8 mouse cellular contexts compared by ENCODE assay signal in the genomic region with DNA sequence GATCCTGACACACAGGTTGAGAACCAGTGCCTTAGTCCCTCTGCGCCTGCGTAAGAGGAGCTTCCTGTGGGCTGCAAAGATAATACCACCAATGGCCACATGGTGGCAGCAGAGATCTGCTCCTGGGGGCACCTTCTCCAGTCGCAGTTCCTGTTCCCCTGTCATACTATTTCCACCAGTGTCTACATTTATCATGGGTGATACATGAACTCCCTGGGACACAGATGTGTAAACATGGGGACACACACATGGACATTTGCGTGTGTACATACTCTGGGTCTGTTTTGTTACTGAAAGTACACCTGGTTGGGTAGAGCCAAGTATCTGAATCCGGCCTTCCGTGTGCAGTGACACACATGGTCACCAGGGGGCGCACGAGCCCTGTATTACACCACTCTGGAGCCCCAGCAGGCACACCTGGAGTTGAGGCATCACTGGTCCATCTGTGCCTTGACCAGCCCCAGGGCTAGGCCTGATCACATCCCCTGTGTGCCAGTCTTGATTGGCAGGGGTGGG. TPM values are rescaled to one million over a fixed set of nuclear protein-coding genes. Genes with fewer than 3 reads are reported as not detected.
DNase-seq lines count a peak whose midpoint lies in the region; ATAC-seq and TF ChIP-seq lines count a peak whose summit lies in the region.

No protein-coding gene starts in this region.

- H3K27me3 ChIP-seq in MEL (ENCODE audit: control insufficient read depth in 1 of 2, insufficient read depth in 2 of 2, low read length in 2 of 2) = no peaks in the 10 kb centered on the region
- no peaks in the 10 kb centered on the region for H3K27me3 ChIP-seq in hindbrain, embryonic 11.5 days (ENCODE audit: control insufficient read depth, insufficient read depth, low read length)
- no peaks in the 10 kb centered on the region for H3K27me3 ChIP-seq in lung, embryonic 16.5 days (ENCODE audit: control insufficient read depth, insufficient read depth, low read depth, low read length)

- peak; percentile 56 for ATAC-seq in hindbrain, embryonic 11.5 days (ENCODE audit: low FRiP score)
- peak; percentile 56 for ATAC-seq in lung, embryonic 16.5 days (ENCODE audit: low read depth)

- no peaks in the 10 kb centered on the region for H3K9me3 ChIP-seq in MEL (replicated peaks; ENCODE audit: insufficient read depth, low read length)
- H3K9me3 ChIP-seq in hindbrain, embryonic 11.5 days (ENCODE audit: control insufficient read depth, low read length) = no peaks in the 10 kb centered on the region
- no peaks in the 10 kb centered on the region; the same call in 1 of the 2 replicates for H3K9me3 ChIP-seq in lung, embryonic 16.5 days (ENCODE audit: control insufficient read depth, low read length)

- 16% methylated on average over 8 of the region's 8 CpGs for WGBS in hindbrain, embryonic 11.5 days
- 13% methylated on average over 8 of the region's 8 CpGs for WGBS in lung, embryonic 16.5 days

- no peak overlapping the region for H3K4me2 ChIP-seq in hindbrain, embryonic 11.5 days (replicated peaks; ENCODE audit: low read depth, low read length)
- H3K4me2 ChIP-seq in lung, embryonic 16.5 days (ENCODE audit: low read depth, low read length) = peak overlapping the region; percentile 41; the same call in 1 of the 2 replicates

- H3K36me3 ChIP-seq in MEL (ENCODE audit: control insufficient read depth in 1 of 2, insufficient read depth in 2 of 2, low read length in 2 of 2) = no peaks in the 10 kb centered on the region
- H3K36me3 ChIP-seq in hindbrain, embryonic 11.5 days (ENCODE audit: control insufficient read depth, insufficient read depth, low read length) = no peaks in the 10 kb centered on the region
- H3K36me3 ChIP-seq in lung, embryonic 16.5 days (ENCODE audit: control insufficient read depth, insufficient read depth, low read length) = no peaks in the 10 kb centered on the region

- peak overlapping the region; percentile 39 to 52 for H3K4me3 ChIP-seq in MEL (ENCODE audit: control insufficient read depth in 1 of 2, insufficient read depth in 1 of 2, low read depth in 2 of 2, low read length in 2 of 2)
- H3K4me3 ChIP-seq in hindbrain, embryonic 11.5 days (ENCODE audit: low read depth, low read length) = no peak overlapping the region
- H3K4me3 ChIP-seq in lung, embryonic 16.5 days (ENCODE audit: low read length) = peak overlapping the region; percentile 25; the same call in 1 of the 2 replicates

- H3K27ac ChIP-seq in MEL (ENCODE audit: control insufficient read depth, low read depth, low read length) = no peak overlapping the region
- no peak overlapping the region for H3K27ac ChIP-seq in hindbrain, embryonic 11.5 days (ENCODE audit: low read depth, low read length)
- H3K27ac ChIP-seq in lung, embryonic 16.5 days (ENCODE audit: low read length) = no peak overlapping the region

- TF ChIP-seq POLR2A in MEL (IDR thresholded peaks at IDR 0.05; ENCODE audit: control insufficient read depth in 1 of 2, insufficient read depth in 1 of 2, low read depth in 1 of 2, low read length in 2 of 2, poor library complexity in 1 of 2) = no peak

- TF ChIP-seq EP300 in MEL (IDR thresholded peaks at IDR 0.05; ENCODE audit: low read depth in 1 of 2, low read length in 2 of 2) = 0 out of 4 replicates have a peak, but pooled peaks of 1 of the 2 experiments have one; percentile 23

- H3K4me1 ChIP-seq in MEL (ENCODE audit: control insufficient read depth in 1 of 2, insufficient read depth in 2 of 2, low read length in 2 of 2) = peaks cover 3 to 10% of the 10 kb centered on the region in 2 experiments; a peak in 3 of 4 replicates
- H3K4me1 ChIP-seq in hindbrain, embryonic 11.5 days (replicated peaks; ENCODE audit: control insufficient read depth, insufficient read depth, low read length) = no peaks in the 10 kb centered on the region
- no peaks in the 10 kb centered on the region for H3K4me1 ChIP-seq in lung, embryonic 16.5 days (replicated peaks; ENCODE audit: control insufficient read depth, insufficient read depth, low read length)

- H3K79me2 ChIP-seq in MEL (ENCODE audit: control insufficient read depth, insufficient read depth, low read length, poor library complexity) = no peaks in the 10 kb centered on the region

- peak in 2 of 3 experiments; percentile 56 to 90; a peak in 4 of 6 replicates for TF ChIP-seq CTCF in MEL (IDR thresholded peaks at IDR 0.05 in 2 of 3, conservative IDR thresholded peaks at IDR 0.05 in 1 of 3; ENCODE audit: control insufficient read depth in 1 of 3, insufficient read depth in 1 of 3, low read depth in 2 of 3, low read length in 3 of 3, poor library complexity in 1 of 3, severe bottlenecking in 1 of 3)

- H3K9ac ChIP-seq in MEL (ENCODE audit: control insufficient read depth, low read depth, low read length, poor library complexity, severe bottlenecking) = peak overlapping the region; percentile 33
- H3K9ac ChIP-seq in hindbrain, embryonic 11.5 days (ENCODE audit: low read depth, low read length) = no peak overlapping the region
- H3K9ac ChIP-seq in lung, embryonic 16.5 days (ENCODE audit: low read length) = no peak overlapping the region

- peak; percentile 72 for TF ChIP-seq RAD21 in MEL (IDR thresholded peaks at IDR 0.05; ENCODE audit: low read depth, low read length)

- peak; percentile 97 for DNase-seq in MEL (ENCODE audit: low read depth, low spot score)
- peak; percentile 71 for DNase-seq in cerebellum, adult 9-11 months
- DNase-seq in frontal cortex, postnatal 10 days (ENCODE audit: low spot score in 2 of 2) = peak; percentile 71 to 86
- peak; percentile 91 for DNase-seq in hindbrain, embryonic 11.5 days (ENCODE audit: low spot score)
- peak; percentile 82 for DNase-seq in layer of hippocampus, adult 9-11 months
- DNase-seq in ovary, adult 18-20 months (ENCODE audit: low spot score) = peak; percentile 57
- DNase-seq in thymus, postnatal 0 days (ENCODE audit: low spot score) = peak; percentile 96

TF ChIP-seq in MEL, 35 proteins besides CTCF, POLR2A, EP300 and RAD21:
- TF ChIP-seq JUND (IDR thresholded peaks at IDR 0.05; ENCODE audit: low read depth, low read length) = 0 out of 2 replicates have a peak, but pooled peaks have one; percentile 11
- TF ChIP-seq SMC3 (IDR thresholded peaks at IDR 0.05; ENCODE audit: low read depth, low read length) = peak; percentile 58
- TF ChIP-seq ZNF384 (IDR thresholded peaks at IDR 0.05; ENCODE audit: low read depth, low read length) = no peak
- TF ChIP-seq NRF1 (IDR thresholded peaks at IDR 0.05; ENCODE audit: insufficient read depth, low read depth, low read length, poor library complexity, severe bottlenecking) = peak; percentile 41; the same call in 1 of the 2 replicates
- peak; percentile 36; the same call in 1 of the 2 replicates for TF ChIP-seq MAX (IDR thresholded peaks at IDR 0.05; ENCODE audit: low read length)
- TF ChIP-seq SIN3A (IDR thresholded peaks at IDR 0.05; ENCODE audit: low read length) = peak; percentile 68
- TF ChIP-seq ZC3H11A (IDR thresholded peaks at IDR 0.05; ENCODE audit: low read depth, low read length) = peak; percentile 56
- TF ChIP-seq MAZ (IDR thresholded peaks at IDR 0.05; ENCODE audit: low read depth, low read length) = peak; percentile 92
- peak; percentile 62; the same call in 1 of the 2 replicates for TF ChIP-seq ELF1 (IDR thresholded peaks at IDR 0.05; ENCODE audit: low read depth, low read length)
- TF ChIP-seq NELFE (IDR thresholded peaks at IDR 0.05; ENCODE audit: low read depth, low read length) = peak; percentile 33; the same call in 1 of the 2 replicates
- peak; percentile 48; the same call in 1 of the 2 replicates for TF ChIP-seq MYC (IDR thresholded peaks at IDR 0.05; ENCODE audit: low read depth, low read length)
- TF ChIP-seq GATA1 (IDR thresholded peaks at IDR 0.05; ENCODE audit: low read depth, low read length) = no peak
- peak; percentile 52; the same call in 1 of the 2 replicates for TF ChIP-seq HCFC1 (IDR thresholded peaks at IDR 0.05; ENCODE audit: low read depth, low read length)
- TF ChIP-seq RCOR1 (IDR thresholded peaks at IDR 0.05; ENCODE audit: low read depth, low read length) = no peak
- 0 out of 2 replicates have a peak, but pooled peaks have one; percentile 8 for TF ChIP-seq ETS1 (IDR thresholded peaks at IDR 0.05; ENCODE audit: low read depth, low read length)
- no peak for TF ChIP-seq ZMIZ1 (IDR thresholded peaks at IDR 0.05; ENCODE audit: low read depth, low read length)

RNA-seq across cellular contexts. Expression of gene Tmem121, which starts 36.4 kb away (rescaled TPM):
- 14.4 and 17.0 TPM in 2 replicates for total RNA-seq in MEL (2012; rRNA removed)
- 10 to 100 TPM in 1 of 2 experiments, not detected in 1; 35.2 TPM for polyA plus RNA-seq in MEL (2012; ENCODE audit: insufficient read depth in 1 of 2, insufficient read length in 2 of 2, low read depth in 1 of 2, low replicate concordance in 2 of 2, missing spikeins in 1 of 2)
- polyA plus RNA-seq in hindbrain, embryonic 11.5 days (2014; fragmentation: Nextera tagmentation; extraction: Ambion mirVana) = 8.9 and 10.8 TPM in 2 replicates
- 4.7 and 5.8 TPM in 2 replicates for polyA plus RNA-seq in lung, embryonic 16.5 days (2015; fragmentation: Nextera tagmentation; extraction: Ambion mirVana)
- 35.5 and 37.2 TPM in 2 replicates for polyA plus RNA-seq in thymus, postnatal 0 days (2015; fragmentation: Nextera tagmentation; extraction: Ambion mirVana)
